Mouse (Mus musculus) ES-E14 (cell line): ENCODE data around the gene Ppp2r5a. TPM values are rescaled to one million over a fixed set of nuclear protein-coding genes. Genes with fewer than 3 reads are reported as not detected.

ENCODE experiments used
- DNase-seq: peaks from one replicate; pipeline ENCODE4 v3.0.0-alpha.2; 2013; ENCODE audit warnings: low read depth, low spot score
- H3K27ac ChIP-seq: 2 replicates; pipeline ENCODE4 v1.5.1; 2012; ENCODE audit warnings: low read depth, mild to moderate bottlenecking, low read length, moderate library complexity, mixed read lengths; ENCODE audit not compliant: poor library complexity, insufficient read depth, severe bottlenecking
- H3K36me3 ChIP-seq: 2 replicates; pipeline ENCODE4 v1.6.1; 2012; ENCODE audit warnings: mild to moderate bottlenecking, low read length, moderate library complexity, mixed read lengths; ENCODE audit not compliant: control insufficient read depth, poor library complexity, insufficient read depth, severe bottlenecking
- H3K4me1 ChIP-seq, 2 experiments: fragments of 150-350 bp in 1 of 2; sonication (generic) in 1 of 2; 2 replicates each; pipeline ENCODE4 v1.6.1; 2012; ENCODE audit warnings: low read length in 2 of 2, mild to moderate bottlenecking in 1 of 2, mixed read lengths in 1 of 2; ENCODE audit not compliant: control insufficient read depth in 2 of 2, insufficient read depth in 2 of 2, poor library complexity in 1 of 2
- H3K4me3 ChIP-seq, 2 experiments: fragments of 150-350 bp in 1 of 2; sonication (generic) in 1 of 2; 2 replicates each; pipeline ENCODE4 v1.5.1; 2012; ENCODE audit warnings: low read length in 2 of 2, low read depth in 1 of 2, mild to moderate bottlenecking in 1 of 2, mixed read lengths in 1 of 2; ENCODE audit not compliant: insufficient read depth in 1 of 2, poor library complexity in 1 of 2, severe bottlenecking in 1 of 2
- H3K9ac ChIP-seq: 2 replicates; pipeline ENCODE4 v1.6.1; 2012; ENCODE audit warnings: low read depth, mild to moderate bottlenecking, low read length, mixed read lengths; ENCODE audit not compliant: poor library complexity, insufficient read depth, severe bottlenecking
- H3K9me3 ChIP-seq: fragments of 150-350 bp; sonication (generic); 2 replicates; pipeline ENCODE4 v1.6.1; 2012; ENCODE audit warnings: low read depth, mild to moderate bottlenecking, low read length; ENCODE audit not compliant: control insufficient read depth, insufficient read depth
- CHD2 ChIP-seq: IDR thresholded peaks from 2 replicates; pipeline ENCODE4 v1.6.1; 2014; ENCODE audit warnings: mild to moderate bottlenecking, low read depth, low read length, inconsistent platforms
- HCFC1 ChIP-seq: IDR thresholded peaks from 2 replicates; pipeline ENCODE4 v1.6.1; 2012; ENCODE audit warnings: low read length, inconsistent platforms, borderline replicate concordance; ENCODE audit not compliant: insufficient read depth
- MAFK ChIP-seq: IDR thresholded peaks from 2 replicates; pipeline ENCODE4 v1.6.1; 2014; ENCODE audit warnings: mild to moderate bottlenecking, low read depth, low read length, inconsistent platforms; ENCODE audit not compliant: insufficient read depth
- ZC3H11A ChIP-seq: IDR thresholded peaks from 2 replicates; pipeline ENCODE4 v1.6.1; 2012; ENCODE audit warnings: low read depth, mild to moderate bottlenecking, inconsistent platforms, low read length, borderline replicate concordance
- ZNF384 ChIP-seq: IDR thresholded peaks from 2 replicates; pipeline ENCODE4 v1.6.1; 2012; ENCODE audit warnings: low read depth, low read length, inconsistent platforms
- in situ Hi-C, 2 experiments: fragments of 600-800 bp; cut with MboI; formaldehyde crosslinking; loops; one replicate each; pipeline ENCODE4 v1.15.1; 2025; ENCODE audit warnings: low sequenced_read_pairs in 2 of 2, inconsistent platforms in 1 of 2; ENCODE audit not compliant: unreplicated experiment in 2 of 2
- total RNA-seq: library from RNA; depleted of rRNA; stranded (reverse); fragments of 300-350 nt; gene quantifications from 2 replicates; pipeline ENCODE4 v1.2.3, GENCODE M21; 2012

Gene Ppp2r5a
- total RNA-seq, 1 experiment, result 47.3 TPM

GRCm38 (mm10) chr1:191359478-191359877 is 43.6 kb downstream of the Ppp2r5a start:
- H3K9me3 ChIP-seq, result no peaks in the 10 kb centered on the region
- in situ Hi-C loops, result loop anchor here (25.0 kb wide), 2 partner anchors 178 to 453 kb away; partner anchors contain the start of gene Nek2 (in 1 of the 2)
- H3K4me3 ChIP-seq, result no peak overlapping the region
- peaks cover 23% of the 10 kb centered on the region for H3K36me3 ChIP-seq
- no peak overlapping the region for H3K9ac ChIP-seq
- no peak overlapping the region for H3K27ac ChIP-seq
- H3K4me1 ChIP-seq, result no peaks in the 10 kb centered on the region
- DNase-seq, result no peak
- TF ChIP-seq CHD2 (no peak), ZC3H11A (no peak), MAFK (no peak), ZNF384 (no peak), HCFC1 (no peak)

GRCm38 (mm10) chr1:191356936-191357335 is 46.1 kb downstream of the Ppp2r5a start:
- no peak for TF ChIP-seq CHD2
- TF ChIP-seq MAFK, result no peak
- TF ChIP-seq HCFC1, result no peak
- no peak for TF ChIP-seq ZNF384
- TF ChIP-seq ZC3H11A, result no peak
- no peak overlapping the region for H3K9ac ChIP-seq
- no peak for DNase-seq
- H3K4me3 ChIP-seq, result no peak overlapping the region
- peaks cover 0 to 3% of the 10 kb centered on the region in 2 experiments; a peak in 1 of 4 replicates for H3K4me1 ChIP-seq
- H3K27ac ChIP-seq, result no peak overlapping the region
- in situ Hi-C loops, result loop anchor here (25.0 kb wide), 2 partner anchors 180 to 455 kb away; partner anchors contain the start of gene Nek2 (in 1 of the 2)
- no peaks in the 10 kb centered on the region for H3K9me3 ChIP-seq
- H3K36me3 ChIP-seq, result peaks cover 24% of the 10 kb centered on the region

GRCm38 (mm10) chr1:191353836-191354235 is 49.2 kb downstream of the Ppp2r5a start:
- TF ChIP-seq MAFK (no peak), ZNF384 (no peak), ZC3H11A (no peak), CHD2 (no peak), HCFC1 (no peak)
- Histone ChIP-seq H3K4me3 (no peak overlapping the region), H3K36me3 (peaks cover 23% of the 10 kb centered on the region), H3K4me1 (peaks cover 0 to 3% of the 10 kb centered on the region in 2 experiments; a peak in 1 of 4 replicates), H3K9me3 (no peaks in the 10 kb centered on the region), H3K9ac (no peak overlapping the region), H3K27ac (no peak overlapping the region)
- DNase-seq, result no peak
- in situ Hi-C loops, result loop anchor here (25.0 kb wide), 2 partner anchors 183 to 458 kb away; partner anchors contain the start of gene Nek2 (in 1 of the 2)

- Histone ChIP-seq H3K9me3 (no peaks in the 10 kb centered on the region), H3K4me1 (peaks cover 0 to 3% of the 10 kb centered on the region in 2 experiments; a peak in 1 of 4 replicates), H3K9ac (no peak overlapping the region), H3K4me3 (no peak overlapping the region), H3K27ac (no peak overlapping the region), H3K36me3 (peaks cover 19% of the 10 kb centered on the region)
- TF ChIP-seq MAFK, result no peak
- TF ChIP-seq HCFC1, result no peak
- peak; percentile 94 for TF ChIP-seq ZNF384
- in situ Hi-C loops, result loop anchor here (25.0 kb wide), 2 partner anchors 184 to 459 kb away; partner anchors contain the start of gene Nek2 (in 1 of the 2)
- no peak for DNase-seq
Measured at GRCm38 (mm10) chr1:191352786-191353488, 50.1 kb downstream of the Ppp2r5a start.
